In genomic region chr7:143583025-143583424, GRCm38 (mm10) we compare ENCODE assay signal across 32 mouse cellular contexts. TPM values are rescaled to one million over a fixed set of nuclear protein-coding genes. Genes with fewer than 3 reads are reported as not detected.
"Had no signal": no experiment of that assay in that cellular context is flagged by ENCODE, and none has a peak within 500 bp of the region (broad histone marks: within the 10 kb centered on the region; RNA-seq: fewer than 3 reads in every experiment).

No protein-coding gene starts in this region.

- H3K27me3 ChIP-seq: limb, embryonic 12.5 days; limb, embryonic 13.5 days; limb, embryonic 15.5 days; liver, embryonic 12.5 days; liver, embryonic 13.5 days; liver, embryonic 15.5 days; lung, embryonic 15.5 days; megakaryocyte, embryonic 14.5 days; midbrain, embryonic 12.5 days; midbrain, embryonic 13.5 days; midbrain, embryonic 15.5 days; neural tube, embryonic 12.5 days had no signal

- H3K9me3 ChIP-seq: limb, embryonic 10.5 days; limb, embryonic 12.5 days; limb, embryonic 13.5 days; limb, embryonic 15.5 days; liver, embryonic 12.5 days; liver, embryonic 13.5 days; liver, embryonic 15.5 days; lung, embryonic 15.5 days; megakaryocyte, embryonic 14.5 days; midbrain, embryonic 10.5 days; midbrain, embryonic 12.5 days; midbrain, embryonic 13.5 days; midbrain, embryonic 15.5 days; neural tube, embryonic 12.5 days had no signal

- DNase-seq: left cerebral cortex, postnatal 4 days; liver; liver, embryonic 13.5 days; lung, adult 18-20 months; lung, embryonic 14.5 days; lung, postnatal 10 days; lung, postnatal 14 days; lung, postnatal 36 days; lung, postnatal 4 days; midbrain, embryonic 14.5 days had no signal

- H3K4me3 ChIP-seq: limb, embryonic 10.5 days; limb, embryonic 12.5 days; limb, embryonic 13.5 days; limb, embryonic 15.5 days; liver, embryonic 12.5 days; liver, embryonic 13.5 days; liver, embryonic 15.5 days; lung, embryonic 15.5 days; megakaryocyte, embryonic 14.5 days; midbrain, embryonic 10.5 days; midbrain, embryonic 12.5 days; midbrain, embryonic 13.5 days; midbrain, embryonic 15.5 days; myocyte; neural tube, embryonic 12.5 days had no signal

- H3K9ac ChIP-seq: limb, embryonic 12.5 days; limb, embryonic 13.5 days; limb, embryonic 15.5 days; liver, embryonic 12.5 days; liver, embryonic 13.5 days; liver, embryonic 14.5 days; liver, embryonic 15.5 days; lung, embryonic 14.5 days; lung, embryonic 15.5 days; midbrain, embryonic 12.5 days; midbrain, embryonic 13.5 days; midbrain, embryonic 15.5 days; neural tube, embryonic 12.5 days had no signal

- H3K4me1 ChIP-seq: limb, embryonic 10.5 days; limb, embryonic 12.5 days; limb, embryonic 13.5 days; limb, embryonic 15.5 days; liver, embryonic 13.5 days; liver, embryonic 15.5 days; lung, embryonic 15.5 days; midbrain, embryonic 12.5 days; midbrain, embryonic 13.5 days; midbrain, embryonic 15.5 days; neural tube, embryonic 12.5 days had no signal

- ATAC-seq: liver, embryonic 12.5 days; lung, postnatal 0 days; midbrain, embryonic 13.5 days; midbrain, embryonic 15.5 days; midbrain, embryonic 16.5 days had no signal

- H3K27ac ChIP-seq: limb, embryonic 10.5 days; limb, embryonic 12.5 days; limb, embryonic 13.5 days; limb, embryonic 15.5 days; liver, embryonic 12.5 days; liver, embryonic 13.5 days; liver, embryonic 14.5 days; liver, embryonic 15.5 days; lung, embryonic 15.5 days; macrophage; midbrain, embryonic 10.5 days; midbrain, embryonic 12.5 days; midbrain, embryonic 13.5 days; midbrain, embryonic 15.5 days; neural tube, embryonic 12.5 days had no signal

- H3K4me2 ChIP-seq: limb, embryonic 12.5 days; limb, embryonic 13.5 days; limb, embryonic 15.5 days; liver, embryonic 11.5 days; liver, embryonic 12.5 days; liver, embryonic 13.5 days; liver, embryonic 15.5 days; lung, embryonic 14.5 days; lung, embryonic 15.5 days; midbrain, embryonic 11.5 days; midbrain, embryonic 12.5 days; midbrain, embryonic 13.5 days; midbrain, embryonic 15.5 days; neural tube, embryonic 12.5 days had no signal

RNA-seq across cellular contexts. Expression of gene Tnfrsf26, which starts 45.5 kb away (rescaled TPM):
- total RNA-seq: left cerebral cortex, adult 8-10 months; left cerebral cortex, postnatal 25 days had no signal
